Mouse (Mus musculus) naive thymus-derived CD4-positive, alpha-beta T cell, adult 5 months (primary cell): ENCODE measurements around the gene Nr1d2. TPM values are rescaled to one million over a fixed set of nuclear protein-coding genes. Genes with fewer than 3 reads are reported as not detected.

Experiments
- polyA plus RNA-seq: library from polyadenylated mRNA; unstranded; fragments of 100-300 nt; shearing (Covaris generic); gene quantifications from one replicate; pipeline ENCODE4 v1.2.1, GENCODE M21; 2017

The Nr1d2 gene
- 118 TPM for polyA plus RNA-seq

DNA sequence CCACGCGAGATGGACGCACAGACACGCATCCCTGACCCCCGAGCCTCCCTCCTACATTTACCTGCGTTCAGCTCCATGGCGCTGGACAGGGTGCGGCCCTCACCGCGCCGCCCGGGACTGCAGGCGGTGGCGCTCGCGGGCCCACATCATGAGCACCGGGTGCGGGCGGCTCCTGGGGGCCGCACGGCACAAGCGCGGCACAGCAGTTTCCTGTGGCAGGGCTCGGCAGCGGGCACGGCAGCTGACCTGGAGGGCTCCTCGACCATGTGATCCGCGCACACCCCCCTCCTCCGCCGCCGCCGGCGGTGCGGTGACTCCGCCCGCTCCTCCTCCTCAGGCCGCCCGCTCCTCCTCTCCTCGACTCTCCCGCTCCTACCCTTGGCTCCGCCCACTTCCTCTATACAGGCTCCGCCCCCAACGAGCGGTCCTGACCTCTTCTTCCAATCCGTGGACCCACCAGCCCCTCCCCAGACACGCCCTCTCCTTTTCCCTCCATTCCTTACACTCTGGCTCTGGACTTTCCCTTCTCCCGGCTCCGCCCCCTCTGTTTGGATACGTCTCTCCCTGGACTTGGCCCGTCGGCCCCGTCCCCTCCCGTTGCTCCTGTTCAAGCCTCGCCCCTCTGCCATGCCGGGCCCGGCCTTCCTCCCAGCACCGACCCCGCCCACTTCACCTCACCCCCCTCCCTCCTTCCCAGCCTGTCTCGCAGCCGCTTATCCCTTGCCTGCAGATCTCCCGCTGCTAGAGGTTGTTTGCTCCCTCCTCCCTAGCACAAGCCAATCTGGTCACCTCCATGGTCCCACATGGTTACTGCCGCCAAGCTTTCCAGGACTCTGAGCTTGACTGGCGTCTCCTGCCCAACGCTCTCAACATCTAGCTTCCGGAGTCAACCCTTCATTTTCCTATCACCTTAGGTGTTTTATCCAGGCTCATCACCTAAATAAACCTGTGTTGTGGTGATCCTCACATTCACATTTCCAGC is at the start of gene Nr1d2:
TSS of gene Nr1d2 (minus strand) at position 378 of the 982 bp plus-strand sequence.

GRCm38 (mm10) chr14:18270529-18271441 is 31.9 kb upstream of the Nr1d2 start, which contains the start of the genes Nkiras1 and Rpl15:
TSS of gene Nkiras1 (plus strand) at chr14:18271136.
TSS of gene Rpl15 (minus strand) at chr14:18271391.

Other genes with a start within 250 kb of the Nr1d2 start
- 21.7 TPM for gene Nkiras1, start 32.0 kb upstream of the Nr1d2 start, polyA plus RNA-seq
- 715 TPM for gene Rpl15, start 32.3 kb upstream of the Nr1d2 start, polyA plus RNA-seq
- 77.2 TPM for gene Ube2e1, start 92.7 kb upstream of the Nr1d2 start, polyA plus RNA-seq